Mouse (Mus musculus) spleen, adult 12 weeks (tissue): ENCODE measurements around the gene 2810021J22Rik.
A peak's percentile ranks its signal among the peaks of the same experiment; 100 is the strongest.

Source experiments
- DNase-seq: peaks from one replicate; pipeline ENCODE4 v3.0.0; 2022; ENCODE audit warnings: low spot score

2810021J22Rik gene

DNA sequence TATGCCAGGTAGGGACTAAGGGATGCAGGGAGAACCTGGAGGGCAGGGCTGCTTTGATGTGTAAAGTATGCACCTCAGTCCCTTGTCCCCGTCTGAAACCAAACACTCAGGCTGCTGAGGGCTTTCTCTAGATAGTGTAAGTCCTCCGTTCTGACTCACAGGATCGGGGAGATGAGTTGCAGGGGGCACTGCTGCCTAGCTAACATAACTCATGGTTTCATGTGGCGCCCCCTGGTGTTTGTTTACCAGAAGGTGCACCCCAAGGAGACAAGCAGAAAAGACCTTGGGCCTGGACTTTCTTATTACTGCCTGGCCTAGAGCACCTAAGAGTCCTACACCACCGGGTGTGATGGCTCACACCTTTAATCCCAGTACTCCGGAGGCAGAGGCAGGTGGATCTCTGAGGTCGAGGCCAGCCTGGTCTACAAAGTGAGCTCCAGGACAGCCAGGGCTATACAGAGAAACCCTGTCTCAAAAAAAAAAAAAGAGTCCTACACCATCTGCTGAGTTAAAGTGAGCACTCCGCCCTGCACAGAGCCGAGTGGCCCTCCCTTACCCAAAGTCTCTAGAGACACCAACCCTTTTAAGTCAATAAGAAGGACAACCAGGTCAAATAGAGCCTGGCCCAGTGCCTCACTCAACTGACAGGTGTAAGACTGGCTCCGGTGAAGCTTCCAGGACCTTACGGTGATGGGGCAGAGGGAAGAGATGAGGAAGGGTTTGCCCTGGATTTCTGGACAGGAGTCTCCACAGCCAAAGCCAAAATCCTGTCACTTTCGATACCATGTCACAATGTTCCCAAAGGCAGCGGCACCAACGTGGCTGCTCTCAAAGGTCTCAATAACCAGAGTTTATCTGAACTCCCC lies 50.1 kb downstream of the 2810021J22Rik start:
- peak; percentile 80 for DNase-seq

DNA sequence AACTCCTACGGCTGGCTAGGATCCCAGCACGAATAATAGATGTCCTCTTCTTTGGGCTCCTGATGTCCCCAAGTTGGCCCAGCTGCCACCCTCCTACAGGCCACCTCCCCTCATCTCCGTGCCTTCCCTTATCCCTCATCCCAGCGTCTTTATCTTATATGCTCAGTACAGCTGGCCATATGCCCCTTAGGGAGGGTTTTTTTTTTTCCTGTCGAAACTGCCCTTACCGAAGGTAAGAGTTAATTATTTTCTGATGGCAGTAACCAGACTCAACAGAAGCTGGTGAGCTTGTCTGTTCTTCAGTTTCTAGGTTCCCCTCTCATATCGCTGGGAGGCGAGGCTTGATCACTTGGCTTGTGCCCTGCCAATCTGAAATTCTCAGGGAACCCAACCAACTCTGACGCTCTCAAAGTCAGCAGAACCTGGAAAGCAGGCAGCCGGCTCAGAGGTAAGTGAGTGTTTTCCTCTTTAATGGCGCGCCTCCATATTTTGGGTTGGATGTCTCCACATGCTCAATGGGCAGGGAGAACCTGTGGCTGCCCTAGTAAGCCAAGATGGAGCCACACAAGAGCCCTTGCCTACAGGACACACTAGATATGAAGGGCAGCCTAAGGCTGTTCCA lies 50.8 kb downstream of the 2810021J22Rik start, which contains the start of gene Btnl10:
Btnl10 (plus strand) TSS at position 164 of the 622 bp plus-strand sequence.
- no peak for DNase-seq

GRCm38 (mm10) chr11:58918759-58919158 lies 51.7 kb downstream of the 2810021J22Rik start:
- DNase-seq = peak; percentile 27

- no peak for DNase-seq
These were observed 55.4 kb downstream of the 2810021J22Rik start for GRCm38 (mm10) chr11:58922420-58922819.

GRCm38 (mm10) chr11:58926651-58927050 lies 59.6 kb downstream of the 2810021J22Rik start:
- no peak for DNase-seq

DNA sequence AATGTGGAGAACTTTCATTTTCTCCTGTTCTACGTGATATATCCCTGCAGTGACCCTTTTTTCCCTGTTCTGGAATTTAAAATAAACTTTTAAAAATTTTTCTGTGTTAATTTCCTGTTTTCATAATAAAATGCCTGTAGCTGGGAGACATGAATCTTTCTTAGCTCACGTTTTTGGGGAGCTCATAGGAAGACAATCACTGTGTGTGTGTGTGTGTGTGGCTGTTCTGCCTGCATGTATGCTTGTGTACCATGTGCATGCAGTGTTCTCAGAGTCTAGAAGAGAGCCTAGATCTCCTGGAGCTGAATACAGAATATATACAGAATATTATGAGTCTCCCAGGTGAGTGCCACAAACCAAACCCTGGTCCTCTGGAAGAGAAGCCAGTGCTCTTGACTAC lies 60.0 kb downstream of the 2810021J22Rik start:
- no peak for DNase-seq

- DNase-seq = peak; percentile 80
These were observed 61.0 kb downstream of the 2810021J22Rik start for GRCm38 (mm10) chr11:58927790-58928651.

- DNase-seq = no peak
These were observed 62.0 kb downstream of the 2810021J22Rik start for GRCm38 (mm10) chr11:58929055-58929454.

DNA sequence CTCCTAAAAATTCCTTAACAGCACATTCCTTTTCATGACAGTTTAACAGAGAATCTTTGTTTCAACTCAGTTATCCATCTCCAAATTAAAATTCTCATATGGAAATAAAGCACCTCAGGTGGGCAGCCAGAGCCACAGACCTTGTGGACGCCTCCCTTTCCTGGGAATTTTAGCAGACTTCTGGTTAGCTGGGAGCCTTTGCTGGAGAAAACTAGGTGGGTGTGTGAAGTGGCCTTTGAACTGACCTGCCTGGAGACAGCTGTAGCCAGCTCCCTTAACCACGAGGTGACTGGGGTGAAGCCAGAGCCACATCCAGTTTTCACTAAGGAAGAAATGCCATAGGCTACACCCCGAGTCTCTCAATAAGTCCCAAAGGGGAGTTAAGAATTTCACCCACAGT lies 62.6 kb downstream of the 2810021J22Rik start:
- no peak for DNase-seq

- no peak for DNase-seq
These were observed 63.2 kb downstream of the 2810021J22Rik start for GRCm38 (mm10) chr11:58930254-58930653.

GRCm38 (mm10) chr11:58931576-58931975 lies 64.6 kb downstream of the 2810021J22Rik start:
- no peak for DNase-seq
